Mouse (Mus musculus) CH12F3 (cell line): ENCODE results near the gene Slc38a9.

ENCODE experiments used
- in situ Hi-C: fragments of 300-500 bp; cut with MboI; formaldehyde crosslinking; loops from 2 replicates; pipeline ENCODE4 v1.14.3; 2020; ENCODE audit warnings: low sequenced_read_pairs

Gene Slc38a9

GRCm38 (mm10) chr13:112660574-112661381, at the start of gene Slc38a9:
Slc38a9 (plus strand) TSS chr13:112660751.
- in situ Hi-C loops: no loop called here

- in situ Hi-C loops: no loop called here
Measured at GRCm38 (mm10) chr13:112621592-112621991, 39.0 kb upstream of the Slc38a9 start.

GRCm38 (mm10) chr13:112623656-112624055, 36.9 kb upstream of the Slc38a9 start:
- in situ Hi-C loops: no loop called here

GRCm38 (mm10) chr13:112624622-112625021, 35.9 kb upstream of the Slc38a9 start:
- in situ Hi-C loops: no loop called here

GRCm38 (mm10) chr13:112625566-112625965, 35.0 kb upstream of the Slc38a9 start:
- in situ Hi-C loops: no loop called here

GRCm38 (mm10) chr13:112635174-112635837, 25.2 kb upstream of the Slc38a9 start:
- in situ Hi-C loops: no loop called here

- in situ Hi-C loops: no loop called here
Measured at GRCm38 (mm10) chr13:112636498-112636897, 24.1 kb upstream of the Slc38a9 start.

GRCm38 (mm10) chr13:112639111-112639510, 21.4 kb upstream of the Slc38a9 start:
- in situ Hi-C loops: no loop called here

- in situ Hi-C loops: no loop called here
Measured at GRCm38 (mm10) chr13:112642897-112643296, 17.7 kb upstream of the Slc38a9 start.

- in situ Hi-C loops: no loop called here
Measured at GRCm38 (mm10) chr13:112644996-112645395, 15.6 kb upstream of the Slc38a9 start.

GRCm38 (mm10) chr13:112645529-112646186, 14.9 kb upstream of the Slc38a9 start:
- in situ Hi-C loops: no loop called here

GRCm38 (mm10) chr13:112651183-112651582, 9.4 kb upstream of the Slc38a9 start:
- in situ Hi-C loops: no loop called here

GRCm38 (mm10) chr13:112652205-112652604, 8.3 kb upstream of the Slc38a9 start, which contains the start of gene Ddx4:
Ddx4 (minus strand) TSS chr13:112652475.
- in situ Hi-C loops: no loop called here

- in situ Hi-C loops: no loop called here
Measured at GRCm38 (mm10) chr13:112659986-112660573, 471 bp upstream of the Slc38a9 start.

GRCm38 (mm10) chr13:112661687-112662086, 1.1 kb downstream of the Slc38a9 start:
- in situ Hi-C loops: no loop called here

GRCm38 (mm10) chr13:112666433-112667024, 6.0 kb downstream of the Slc38a9 start:
- in situ Hi-C loops: no loop called here

GRCm38 (mm10) chr13:112667215-112667614, 6.7 kb downstream of the Slc38a9 start:
- in situ Hi-C loops: no loop called here

GRCm38 (mm10) chr13:112671708-112672107, 11.2 kb downstream of the Slc38a9 start:
- in situ Hi-C loops: loop anchor here (10.0 kb wide), 2 partner anchors 243 to 363 kb away; partner anchors contain the start of gene Cdc20b

- in situ Hi-C loops: loop anchor here (10.0 kb wide), 2 partner anchors 242 to 362 kb away; partner anchors contain the start of gene Cdc20b
Measured at GRCm38 (mm10) chr13:112672797-112673196, 12.2 kb downstream of the Slc38a9 start.

- in situ Hi-C loops: loop anchor here (10.0 kb wide), 2 partner anchors 241 to 361 kb away; partner anchors contain the start of gene Cdc20b
Measured at GRCm38 (mm10) chr13:112673899-112674447, 13.4 kb downstream of the Slc38a9 start.
